Mouse (Mus musculus): ENCODE results near the gene Mitd1.

The Mitd1 gene

GRCm38 (mm10) chr1:37890025-37890652 lies at the start of gene Mitd1, which contains the start of gene Mrpl30:
Gene Mitd1, minus strand, starts transcription at chr1:37890411.
Gene Mrpl30, plus strand, starts transcription at chr1:37890477.
- DNase-seq (ENCODE audit: low spot score in 2 of 2) = peak; percentile 85 to 93

DNA sequence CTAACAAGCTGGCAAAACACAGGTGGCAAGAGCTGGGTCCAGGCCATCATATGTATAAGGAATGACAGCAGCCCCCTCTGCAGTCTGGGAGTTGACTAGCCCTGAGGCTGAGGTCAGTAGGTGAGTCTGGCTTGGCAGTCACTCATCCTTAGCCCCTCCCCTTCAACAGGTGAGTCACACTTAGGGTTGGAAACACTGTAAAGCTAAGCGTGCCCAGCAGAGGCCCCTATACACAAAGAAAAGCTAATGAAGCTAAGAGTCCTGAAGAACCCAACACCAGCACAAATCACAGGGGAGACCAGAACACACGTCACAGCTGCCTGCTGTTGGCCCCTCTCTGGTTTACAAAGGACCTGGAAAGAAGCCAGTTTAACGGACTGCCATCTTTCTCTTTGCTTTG lies 41.6 kb upstream of the Mitd1 start:
- DNase-seq (ENCODE audit: low spot score in 2 of 2) = no peak

GRCm38 (mm10) chr1:37925971-37926370 lies 35.8 kb upstream of the Mitd1 start:
- no peak for DNase-seq (ENCODE audit: low spot score in 2 of 2)

DNA sequence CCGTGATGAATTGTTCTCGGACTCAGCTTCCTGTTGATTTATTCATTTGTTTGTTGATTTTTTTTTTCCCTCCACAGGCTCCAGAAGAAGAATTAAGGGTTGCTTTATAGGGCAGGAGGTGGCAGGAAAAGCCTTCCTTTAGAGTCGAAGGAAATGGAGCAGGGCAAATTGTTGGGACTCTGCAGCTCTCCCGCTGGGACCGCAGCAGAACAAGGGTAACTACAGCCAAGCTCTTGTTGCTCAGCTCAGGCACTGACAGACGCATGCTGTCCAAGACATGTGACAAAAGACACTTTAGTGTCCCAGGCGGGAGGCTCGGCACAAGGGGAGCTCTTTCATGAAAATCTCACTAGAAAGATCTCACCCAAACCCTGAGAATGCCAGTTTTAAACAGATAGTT lies 32.3 kb upstream of the Mitd1 start:
- no peak for DNase-seq (ENCODE audit: low spot score in 2 of 2)

- DNase-seq (ENCODE audit: low spot score in 2 of 2) = no peak
These were observed 27.9 kb upstream of the Mitd1 start for GRCm38 (mm10) chr1:37918096-37918495.

DNA sequence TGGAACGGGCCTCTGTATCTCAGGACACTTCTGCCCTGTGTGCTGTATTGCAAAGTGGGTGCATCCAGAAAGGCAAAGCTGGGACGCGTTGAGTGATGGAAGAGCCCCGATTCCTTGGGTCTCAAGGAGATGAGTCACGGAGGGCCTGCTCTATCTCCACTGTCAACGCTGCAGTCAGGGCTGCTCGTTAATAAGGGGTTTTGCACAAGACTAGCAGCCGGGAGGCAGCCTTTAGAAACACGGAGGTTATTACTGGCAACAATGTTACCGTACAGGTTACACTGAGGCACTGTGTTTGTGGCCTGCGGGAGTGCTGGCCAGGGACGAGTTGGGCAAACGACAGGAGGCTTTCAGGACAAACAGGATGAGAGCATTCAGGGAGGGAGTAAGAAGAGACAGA lies 27.5 kb upstream of the Mitd1 start:
- DNase-seq (ENCODE audit: low spot score in 2 of 2) = no peak

DNA sequence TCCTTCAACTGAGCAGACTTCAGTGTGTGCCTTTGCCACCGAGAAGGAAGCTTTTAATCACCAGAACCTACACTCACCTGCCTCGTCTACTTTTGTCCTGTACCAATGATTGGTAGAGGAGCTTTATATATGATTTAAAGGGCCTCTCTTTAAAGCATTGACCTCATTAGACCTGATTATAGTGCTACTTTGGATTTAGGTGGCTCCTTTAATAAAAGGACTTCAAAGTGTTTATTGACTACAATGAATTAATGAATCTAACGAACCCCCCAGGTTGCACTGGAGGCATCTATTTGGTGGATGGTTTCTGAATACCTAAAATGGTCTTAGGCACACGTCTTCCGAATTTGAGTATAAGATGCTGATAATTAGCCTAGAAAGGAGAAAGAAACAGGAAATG lies 26.2 kb upstream of the Mitd1 start, which contains the start of gene Lyg2:
TSS of gene Lyg2 (minus strand) at position 101 of the 400 bp plus-strand sequence.
- no peak for DNase-seq (ENCODE audit: low spot score in 2 of 2)

- no peak for DNase-seq (ENCODE audit: low spot score in 2 of 2)
These were observed 22.5 kb upstream of the Mitd1 start for GRCm38 (mm10) chr1:37912751-37913150.

DNA sequence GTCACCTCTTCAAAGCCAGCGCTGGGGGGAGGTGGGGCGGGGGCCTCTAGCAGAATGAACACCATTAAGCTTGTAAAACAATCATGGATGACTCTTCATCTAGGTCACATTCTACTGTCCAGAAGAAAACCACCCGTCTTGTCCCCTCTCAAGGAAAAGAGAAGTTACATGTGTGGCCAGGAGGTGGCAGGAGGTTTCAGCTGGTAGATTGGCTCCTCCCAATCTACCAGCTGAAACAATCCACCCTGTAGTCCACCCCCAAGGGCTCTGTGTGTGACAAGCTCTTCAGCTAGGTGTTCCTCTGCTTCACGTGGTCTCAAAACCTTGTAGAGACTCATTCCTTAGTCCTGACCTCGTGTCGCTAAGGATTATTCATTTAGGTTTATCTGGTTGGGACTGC lies 13.0 kb upstream of the Mitd1 start:
- peak in 1 of 2 experiments; percentile 17 for DNase-seq (ENCODE audit: low spot score in 2 of 2)

DNA sequence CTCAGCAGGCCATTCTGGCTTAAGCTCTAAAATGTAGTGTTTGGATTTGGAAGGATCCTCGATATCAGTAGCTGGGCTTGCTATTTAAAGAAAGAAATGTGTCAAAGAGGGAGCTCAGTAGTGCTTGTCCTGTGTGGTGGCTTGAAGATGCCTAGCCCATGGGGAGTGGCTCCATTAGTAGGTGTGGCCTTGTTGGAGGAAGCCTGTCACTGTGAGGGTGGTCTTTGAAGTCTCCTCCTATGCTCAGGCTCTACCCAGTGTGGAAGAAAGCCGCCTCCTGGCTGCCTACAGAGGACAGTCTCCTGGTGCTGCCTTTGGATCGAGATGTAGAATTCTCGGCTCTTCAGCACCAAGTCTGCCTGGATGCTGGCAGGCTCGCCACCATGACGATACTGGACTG lies 10.1 kb upstream of the Mitd1 start:
- DNase-seq (ENCODE audit: low spot score in 2 of 2) = no peak

- no peak for DNase-seq (ENCODE audit: low spot score in 2 of 2)
These were observed 9.6 kb upstream of the Mitd1 start for GRCm38 (mm10) chr1:37899816-37900215.

DNA sequence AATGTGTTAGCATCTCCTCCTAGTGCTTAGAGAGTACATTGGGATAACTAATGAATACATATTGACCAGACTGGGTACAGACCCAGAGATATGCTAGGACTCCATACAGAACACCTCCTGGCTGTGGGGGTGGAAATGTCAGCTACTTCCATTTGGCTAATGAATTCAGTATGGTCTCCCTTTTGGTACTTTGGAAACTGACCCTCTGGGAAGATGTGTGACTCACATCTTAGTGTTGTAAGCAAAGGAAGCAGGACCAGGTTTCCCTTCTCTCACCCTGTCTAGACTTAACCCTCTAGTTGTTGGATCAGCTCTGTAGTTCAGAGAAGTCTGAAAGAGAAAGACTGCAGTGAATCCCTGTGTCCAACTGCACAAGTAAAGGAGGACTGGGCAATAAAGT lies 4.4 kb upstream of the Mitd1 start:
- no peak for DNase-seq (ENCODE audit: low spot score in 2 of 2)

DNA sequence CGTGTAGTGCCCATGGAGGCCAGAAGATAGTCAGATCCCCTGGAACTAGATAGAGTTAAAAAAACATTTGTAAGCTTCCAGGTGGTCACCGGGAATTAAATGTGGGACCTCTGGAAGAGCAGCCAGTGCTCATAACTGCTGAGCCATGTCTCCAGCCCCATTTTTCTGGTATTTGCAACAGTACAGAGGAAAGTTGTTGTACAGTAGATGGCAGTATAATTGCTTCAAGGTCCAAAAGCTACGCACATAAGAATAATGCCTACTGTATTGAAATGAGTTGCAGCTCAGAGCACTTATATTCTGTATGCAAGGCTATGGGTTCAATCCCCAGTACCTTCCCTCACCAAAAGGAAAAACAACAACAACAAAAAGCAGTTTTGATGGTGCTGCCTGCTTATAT lies 1.2 kb upstream of the Mitd1 start:
- no peak for DNase-seq (ENCODE audit: low spot score in 2 of 2)

- no peak for DNase-seq (ENCODE audit: low spot score in 2 of 2)
These were observed 1.0 kb downstream of the Mitd1 start for GRCm38 (mm10) chr1:37889206-37889605.

DNA sequence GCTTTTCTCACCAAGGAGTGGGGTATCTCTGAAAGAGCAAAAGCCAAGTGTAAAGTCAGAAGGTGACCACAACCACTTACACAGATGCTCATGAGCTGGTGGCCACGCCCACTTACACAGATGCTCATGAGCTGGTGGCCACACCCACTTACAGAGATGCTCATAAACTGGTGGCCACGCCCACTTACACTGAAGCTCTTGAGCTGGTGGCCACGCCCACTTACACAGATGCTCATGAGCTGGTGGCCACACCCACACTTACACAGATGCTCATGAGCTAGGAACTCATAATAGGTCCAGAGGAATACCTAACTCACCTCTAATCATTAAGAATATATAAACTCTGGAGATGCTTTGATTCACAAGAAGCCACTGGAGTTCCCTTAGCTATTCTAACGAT lies 5.8 kb downstream of the Mitd1 start:
- DNase-seq (ENCODE audit: low spot score in 2 of 2) = peak in 1 of 2 experiments; percentile 60

GRCm38 (mm10) chr1:37883411-37883810 lies 6.8 kb downstream of the Mitd1 start:
- no peak for DNase-seq (ENCODE audit: low spot score in 2 of 2)

DNA sequence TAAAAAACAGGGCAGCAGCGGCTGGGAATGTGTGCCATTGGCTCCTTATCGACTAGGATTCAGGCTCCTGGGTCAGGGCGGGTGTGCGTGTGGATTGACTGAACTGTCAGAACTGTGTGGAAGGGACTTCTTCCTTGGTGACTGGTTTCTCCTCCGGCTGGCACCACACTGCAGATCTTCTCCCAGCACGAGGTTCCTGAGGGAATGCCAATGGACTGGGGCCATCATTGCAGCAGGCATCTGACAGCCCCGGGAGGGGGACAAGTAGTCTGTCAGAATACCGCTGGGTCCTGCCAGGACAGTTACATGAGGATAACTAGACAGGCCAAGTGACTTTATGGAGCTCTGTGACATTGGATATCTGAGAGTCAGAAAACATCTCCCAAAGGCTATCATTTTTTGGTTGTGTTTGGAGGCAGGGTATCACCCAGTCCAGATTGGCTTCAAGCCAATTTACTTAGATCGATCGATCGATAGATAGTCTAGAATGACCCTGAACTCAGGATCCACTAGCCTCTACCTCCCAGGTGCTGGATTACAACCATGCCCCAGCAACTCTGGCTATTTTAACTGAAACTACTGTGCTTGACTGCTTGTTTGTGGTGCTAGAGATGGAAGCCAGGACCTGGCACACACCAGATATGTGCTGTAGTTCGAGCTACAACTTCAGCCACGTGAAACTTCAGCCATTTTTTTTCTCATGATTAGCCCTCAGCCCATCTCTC lies 12.3 kb downstream of the Mitd1 start:
- no peak for DNase-seq (ENCODE audit: low spot score in 2 of 2)

GRCm38 (mm10) chr1:37873157-37873556 lies 17.1 kb downstream of the Mitd1 start:
- DNase-seq (ENCODE audit: low spot score in 2 of 2) = no peak

- DNase-seq (ENCODE audit: low spot score in 2 of 2) = peak; percentile 84 to 88
These were observed 17.8 kb downstream of the Mitd1 start for GRCm38 (mm10) chr1:37872131-37873067.

DNA sequence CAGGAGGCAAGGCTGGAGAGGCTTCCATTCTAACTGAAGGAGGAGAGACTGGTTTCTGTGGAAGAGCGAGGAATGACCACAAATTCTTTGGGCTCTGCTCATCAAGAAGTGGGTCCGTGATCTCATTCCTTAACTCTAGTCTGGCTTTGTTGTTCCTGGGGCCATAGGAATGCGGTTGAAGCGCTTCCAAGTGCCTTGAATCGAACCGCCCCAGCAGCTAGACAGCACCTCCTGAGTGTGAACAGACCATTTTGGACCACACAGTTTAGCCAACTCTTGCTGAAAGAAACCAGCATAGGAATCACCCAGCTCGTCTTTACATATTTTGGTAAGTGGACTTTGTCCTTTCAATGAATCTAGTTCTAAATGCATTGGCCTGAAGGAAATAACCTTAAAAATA lies 18.5 kb downstream of the Mitd1 start, which contains the start of gene Lipt1:
TSS of gene Lipt1 (plus strand) at position 35 of the 400 bp plus-strand sequence.
- no peak for DNase-seq (ENCODE audit: low spot score in 2 of 2)

GRCm38 (mm10) chr1:37869362-37869761 lies 20.8 kb downstream of the Mitd1 start:
- DNase-seq (ENCODE audit: low spot score in 2 of 2) = no peak

- no peak for DNase-seq (ENCODE audit: low spot score in 2 of 2)
These were observed 21.6 kb downstream of the Mitd1 start for GRCm38 (mm10) chr1:37868640-37869039.
